Mouse (Mus musculus) testis, postnatal 14 days (tissue): ENCODE measurements around the gene Elane.

Experiments
- DNase-seq: peaks from one replicate; pipeline ENCODE4 v3.0.0; 2021; ENCODE audit warnings: low spot score

The Elane gene

GRCm38 (mm10) chr10:79914948-79915596, 29.0 kb downstream of the Elane start:
- no peak for DNase-seq

- no peak for DNase-seq
Measured at GRCm38 (mm10) chr10:79916081-79916480, 30.0 kb downstream of the Elane start.

- peak; percentile 77 for DNase-seq
Measured at GRCm38 (mm10) chr10:79916808-79917531, 30.9 kb downstream of the Elane start, which contains the start of gene Kiss1r. Gene Kiss1r (plus strand): TSS chr10:79916971.

GRCm38 (mm10) chr10:79917532-79918100, 31.6 kb downstream of the Elane start:
- no peak for DNase-seq

- DNase-seq = no peak
Measured at GRCm38 (mm10) chr10:79918231-79919078, 32.4 kb downstream of the Elane start.

GRCm38 (mm10) chr10:79919251-79919849, 33.3 kb downstream of the Elane start:
- DNase-seq = no peak

- DNase-seq = no peak
Measured at GRCm38 (mm10) chr10:79920056-79920890, 34.2 kb downstream of the Elane start.

- DNase-seq = no peak
Measured at GRCm38 (mm10) chr10:79920958-79921535, 35.0 kb downstream of the Elane start, which contains the start of gene R3hdm4. Gene R3hdm4 (minus strand): TSS chr10:79921208.

GRCm38 (mm10) chr10:79921572-79921971, 35.5 kb downstream of the Elane start:
- DNase-seq = no peak

- peak; percentile 87 for DNase-seq
Measured at GRCm38 (mm10) chr10:79924998-79925784, 39.1 kb downstream of the Elane start.

- DNase-seq = no peak
Measured at GRCm38 (mm10) chr10:79925785-79926490, 39.9 kb downstream of the Elane start.

GRCm38 (mm10) chr10:79926491-79927323, 40.7 kb downstream of the Elane start, which contains the start of gene Arid3a:
Gene Arid3a (plus strand): TSS chr10:79927043.
- peak; percentile 89 for DNase-seq

- no peak for DNase-seq
Measured at GRCm38 (mm10) chr10:79927324-79928029, 41.4 kb downstream of the Elane start.

GRCm38 (mm10) chr10:79928030-79928694, 42.1 kb downstream of the Elane start:
- DNase-seq = no peak

- DNase-seq = no peak
Measured at GRCm38 (mm10) chr10:79928907-79929701, 43.1 kb downstream of the Elane start.
